Mouse (Mus musculus) liver, embryonic 14.5 days (tissue): ENCODE measurements at regions not wholly inside any gene's neighbourhood (a gene's known extent, or its start where the extent isn't known, plus 50 kb on each side); places are given as distances from the start of the nearest gene placed in this dataset.

ENCODE experiments used
- ATAC-seq: fragments of 200-750 bp; cut with Nextera tagmentation; 2 replicates; pipeline ENCODE4 v1.8.0; 2017; ENCODE audit warnings: moderate number of reproducible peaks, mild to moderate bottlenecking, moderate library complexity; ENCODE audit not compliant: insufficient read depth
- DNase-seq, 3 experiments: peaks; one replicate each; pipeline ENCODE4 v3.0.0-alpha.2; 2012 to 2013; ENCODE audit warnings: low read depth in 3 of 3, low spot score in 3 of 3
- H3K27ac ChIP-seq: fragments of 300-500 bp; sonication (generic); 2 replicates; pipeline ENCODE4 v1.5.1; 2014; ENCODE audit warnings: moderate library complexity, mild to moderate bottlenecking, control low read depth, inconsistent platforms
- H3K27me3 ChIP-seq: fragments of 300-500 bp; sonication (generic); 2 replicates; pipeline ENCODE4 v1.6.1; 2014; ENCODE audit warnings: mild to moderate bottlenecking, low read length, moderate library complexity; ENCODE audit not compliant: control insufficient read depth, insufficient read depth
- H3K36me3 ChIP-seq: fragments of 300-500 bp; sonication (generic); replicated peaks from 2 replicates; pipeline ENCODE4 v1.6.1; 2014; ENCODE audit warnings: low read depth; ENCODE audit not compliant: control insufficient read depth, insufficient read depth
- H3K4me1 ChIP-seq, 2 experiments: fragments of 200-500 bp in 1 of 2; fragments of 300-500 bp in 1 of 2; sonication (generic) in 1 of 2; replicated peaks; 2 replicates each; pipeline ENCODE4 v1.6.1; 2012 to 2014; ENCODE audit warnings: antibody characterized with exemption in 1 of 2, inconsistent platforms in 1 of 2, low read length in 1 of 2; ENCODE audit not compliant: control insufficient read depth in 2 of 2, insufficient read depth in 2 of 2
- H3K4me2 ChIP-seq: fragments of 300-500 bp; sonication (generic); 2 replicates; pipeline ENCODE4 v1.6.1; 2014; ENCODE audit warnings: low read depth, mild to moderate bottlenecking, control low read depth, moderate library complexity
- H3K4me3 ChIP-seq, 2 experiments: fragments of 200-500 bp in 1 of 2; fragments of 300-500 bp in 1 of 2; sonication (generic) in 1 of 2; 2 replicates each; pipeline ENCODE4 v1.5.1; 2012 to 2014; ENCODE audit warnings: low read depth in 2 of 2, low read length in 2 of 2, mild to moderate bottlenecking in 2 of 2, control low read depth in 1 of 2, inconsistent platforms in 1 of 2, moderate library complexity in 1 of 2; ENCODE audit not compliant: insufficient read depth in 1 of 2
- H3K9ac ChIP-seq: fragments of 300-500 bp; sonication (generic); replicated peaks from 2 replicates; pipeline ENCODE4 v1.6.1; 2014; ENCODE audit warnings: mild to moderate bottlenecking, control low read depth, moderate library complexity
- H3K9me3 ChIP-seq: fragments of 300-500 bp; sonication (generic); 2 replicates; pipeline ENCODE4 v1.6.1; 2016; ENCODE audit warnings: low read length, mixed read lengths; ENCODE audit not compliant: control insufficient read depth
- CTCF ChIP-seq: IDR thresholded peaks from 2 replicates; pipeline ENCODE4 v1.5.1; 2016; ENCODE audit warnings: antibody characterized with exemption, low read depth, control low read depth
- EP300 ChIP-seq: IDR thresholded peaks from 2 replicates; pipeline ENCODE4 v1.6.1; 2016; ENCODE audit warnings: antibody characterized with exemption, low read depth
- WGBS: fragments of 180-500 bp; shearing (Covaris S2); extraction: QIAGEN DNeasy Blood & Tissue Kit; methylation state at CpG from one replicate; pipeline ENCODE4 v1.1.7; 2014; ENCODE audit not compliant: insufficient replicate concordance; 5-methylcytosine and 5-hydroxymethylcytosine counted together

GRCm38 (mm10) chr3:137067336-137067735 is 273.5 kb upstream of the Emcn start:
- WGBS = 76% methylated on average over 1 of the region's 1 CpGs

GRCm38 (mm10) chr3:137069334-137069733 is 271.5 kb upstream of the Emcn start:
- Histone ChIP-seq H3K4me3 (no peak overlapping the region), H3K4me2 (no peak overlapping the region)

More at GRCm38 (mm10) chr3:137067336-137067735, 273.5 kb upstream of the Emcn start:
- no peak for DNase-seq
- Histone ChIP-seq H3K4me2 (no peak overlapping the region), H3K9ac (no peak overlapping the region), H3K4me1 (no peaks in the 10 kb centered on the region), H3K9me3 (no peaks in the 10 kb centered on the region), H3K27me3 (no peaks in the 10 kb centered on the region), H3K27ac (no peak overlapping the region), H3K4me3 (no peak overlapping the region), H3K36me3 (no peaks in the 10 kb centered on the region)
- no peak for ATAC-seq
- TF ChIP-seq EP300 (no peak), CTCF (no peak)

GRCm38 (mm10) chr3:137077718-137078599 is 262.9 kb upstream of the Emcn start:
- Histone ChIP-seq H3K27me3 (no peaks in the 10 kb centered on the region), H3K27ac (no peak overlapping the region), H3K9me3 (no peaks in the 10 kb centered on the region), H3K36me3 (no peaks in the 10 kb centered on the region), H3K4me1 (no peaks in the 10 kb centered on the region), H3K9ac (no peak overlapping the region), H3K4me3 (no peak overlapping the region), H3K4me2 (no peak overlapping the region)
- DNase-seq (no peak), ATAC-seq (no peak)
- TF ChIP-seq CTCF (no peak), EP300 (no peak)
- WGBS = 71% methylated on average over 13 of the region's 13 CpGs

More at GRCm38 (mm10) chr3:137069334-137069733, 271.5 kb upstream of the Emcn start:
- 79% methylated on average over 3 of the region's 3 CpGs for WGBS
- no peaks in the 10 kb centered on the region for H3K36me3 ChIP-seq
- H3K9me3 ChIP-seq = no peaks in the 10 kb centered on the region
- DNase-seq (no peak), ATAC-seq (no peak)
- no peaks in the 10 kb centered on the region for H3K27me3 ChIP-seq
- no peak for TF ChIP-seq CTCF
- H3K27ac ChIP-seq = no peak overlapping the region
- H3K4me1 ChIP-seq = no peaks in the 10 kb centered on the region
- no peak overlapping the region for H3K9ac ChIP-seq

- H3K9me3 ChIP-seq = no peaks in the 10 kb centered on the region
- no peak overlapping the region for H3K9ac ChIP-seq
- no peak overlapping the region for H3K4me2 ChIP-seq
- no peaks in the 10 kb centered on the region for H3K36me3 ChIP-seq
- no peaks in the 10 kb centered on the region for H3K4me1 ChIP-seq
- DNase-seq (no peak), ATAC-seq (no peak)
- TF ChIP-seq CTCF (no peak), EP300 (no peak)
- 52% methylated on average over 3 of the region's 3 CpGs for WGBS
- H3K27ac ChIP-seq = no peak overlapping the region
- H3K27me3 ChIP-seq = no peaks in the 10 kb centered on the region
- no peak overlapping the region for H3K4me3 ChIP-seq
These were observed 262.3 kb upstream of the Emcn start for GRCm38 (mm10) chr3:137078600-137078975.

- H3K27ac ChIP-seq = no peak overlapping the region
- 71% methylated on average over 8 of the region's 8 CpGs for WGBS
These were observed 254.0 kb upstream of the Emcn start for GRCm38 (mm10) chr3:137086896-137087295.

More at GRCm38 (mm10) chr3:137086896-137087295, 254.0 kb upstream of the Emcn start:
- Histone ChIP-seq H3K9me3 (no peaks in the 10 kb centered on the region), H3K4me3 (no peak overlapping the region), H3K9ac (no peak overlapping the region), H3K27me3 (no peaks in the 10 kb centered on the region), H3K36me3 (no peaks in the 10 kb centered on the region), H3K4me2 (no peak overlapping the region), H3K4me1 (no peaks in the 10 kb centered on the region)
- DNase-seq (no peak), ATAC-seq (no peak)
- no peak for TF ChIP-seq EP300
- TF ChIP-seq CTCF = no peak
